Mouse (Mus musculus) lung, adult 18-20 months (tissue): ENCODE data around the gene Gm21679.
"Not testable (repeated sequence)": the region's sequence is repeated elsewhere in the genome, so short reads cannot be mapped to it uniquely, and the experiment has no call there.

Experiments
- DNase-seq, 2 experiments: peaks; one replicate each; pipeline ENCODE4 v3.0.0; 2022; ENCODE audit warnings: mixed read lengths in 2 of 2

The Gm21679 gene

GRCm38 (mm10) chrY:29683270-29683669, at the start of gene Gm21679:
TSS of gene Gm21679 (minus strand) at chrY:29683370.
- not testable (repeated sequence) for DNase-seq
